Mouse (Mus musculus) neural tube, embryonic 10.5 days (tissue): ENCODE results near the gene Anapc11.
A peak's percentile ranks its signal among the peaks of the same experiment; 100 is the strongest.
"Not testable (repeated sequence)": the region's sequence is repeated elsewhere in the genome, so short reads cannot be mapped to it uniquely, and the experiment has no call there.

Experiments used
- DNase-seq: peaks from one replicate; pipeline ENCODE4 v3.0.0-alpha.2; 2017; ENCODE audit warnings: low spot score; ENCODE audit errors: extremely low spot score

Gene Anapc11

GRCm38 (mm10) chr11:120598283-120598989, at the start of gene Anapc11, which contains the start of gene Alyref:
Anapc11 (plus strand) TSS chr11:120598421.
Alyref (minus strand) TSS chr11:120598365.
- DNase-seq = peak; percentile 92

- DNase-seq = no peak
Measured at GRCm38 (mm10) chr11:120548786-120549167, 49.4 kb upstream of the Anapc11 start.

GRCm38 (mm10) chr11:120549168-120549945, 48.9 kb upstream of the Anapc11 start, which contains the start of gene Mcrip1:
Mcrip1 (minus strand) TSS chr11:120549727.
- DNase-seq = peak; percentile 89

GRCm38 (mm10) chr11:120549986-120550809, 48.0 kb upstream of the Anapc11 start:
- DNase-seq = no peak

DNA sequence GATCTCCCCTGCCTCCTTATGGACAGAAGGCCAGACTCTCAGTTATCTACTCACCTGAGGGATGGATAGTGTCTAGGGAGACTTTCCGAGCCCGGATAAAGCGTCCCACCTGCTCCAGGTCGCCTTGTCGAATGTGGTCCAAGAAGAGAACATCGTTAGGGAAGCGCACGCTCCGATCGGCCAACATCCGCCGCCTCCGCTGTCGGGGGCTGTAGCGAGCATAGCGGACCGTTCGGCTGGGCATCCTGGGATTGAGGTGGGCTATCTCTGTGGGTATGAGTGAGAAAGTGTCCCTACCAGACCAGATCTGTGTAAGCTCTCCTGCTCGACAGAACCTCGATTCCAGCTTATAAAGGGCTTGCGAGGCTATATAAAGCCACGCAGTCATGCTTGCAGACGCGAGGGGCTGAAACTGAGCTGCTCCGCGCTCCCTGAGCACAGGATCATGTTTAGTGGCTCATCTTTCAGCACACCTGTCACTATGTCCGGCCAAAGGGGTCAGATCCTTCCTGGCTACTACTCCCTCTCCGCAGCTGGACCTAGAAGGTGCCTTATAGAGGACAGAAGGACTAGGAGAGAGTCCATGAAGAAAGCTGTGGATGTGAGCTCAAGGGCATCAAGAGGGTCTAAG, 47.3 kb upstream of the Anapc11 start, which contains the start of gene Ppp1r27:
Ppp1r27 (minus strand) TSS at position 323 of the 631 bp plus-strand sequence.
- DNase-seq = no peak

DNA sequence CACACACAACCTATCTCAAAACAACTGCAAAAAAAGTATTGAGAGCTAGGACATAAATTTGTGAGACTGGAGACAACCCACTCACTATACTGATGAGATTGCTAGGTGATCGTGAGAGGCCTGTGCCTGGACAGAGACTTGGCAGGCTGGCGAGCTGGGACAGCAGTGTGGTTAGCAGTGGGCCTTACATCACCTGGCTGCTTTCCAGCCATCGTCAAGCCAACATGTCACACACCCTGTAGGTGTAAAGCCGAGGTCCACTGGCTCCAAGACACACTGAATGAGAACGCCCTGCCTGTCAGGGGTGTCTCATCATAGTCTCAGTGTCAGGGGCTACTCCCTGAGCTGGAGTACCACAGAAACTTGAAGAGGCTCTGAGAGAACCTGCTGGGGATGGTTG, 45.5 kb upstream of the Anapc11 start:
- no peak for DNase-seq

GRCm38 (mm10) chr11:120554834-120555233, 43.4 kb upstream of the Anapc11 start:
- DNase-seq = no peak

GRCm38 (mm10) chr11:120555260-120555659, 43.0 kb upstream of the Anapc11 start:
- no peak for DNase-seq

GRCm38 (mm10) chr11:120558843-120559242, 39.4 kb upstream of the Anapc11 start:
- not testable (repeated sequence) for DNase-seq

GRCm38 (mm10) chr11:120560952-120561728, 37.1 kb upstream of the Anapc11 start:
- DNase-seq = no peak

- DNase-seq = no peak
Measured at GRCm38 (mm10) chr11:120562949-120563348, 35.3 kb upstream of the Anapc11 start.

GRCm38 (mm10) chr11:120565114-120565513, 33.1 kb upstream of the Anapc11 start:
- no peak for DNase-seq

DNA sequence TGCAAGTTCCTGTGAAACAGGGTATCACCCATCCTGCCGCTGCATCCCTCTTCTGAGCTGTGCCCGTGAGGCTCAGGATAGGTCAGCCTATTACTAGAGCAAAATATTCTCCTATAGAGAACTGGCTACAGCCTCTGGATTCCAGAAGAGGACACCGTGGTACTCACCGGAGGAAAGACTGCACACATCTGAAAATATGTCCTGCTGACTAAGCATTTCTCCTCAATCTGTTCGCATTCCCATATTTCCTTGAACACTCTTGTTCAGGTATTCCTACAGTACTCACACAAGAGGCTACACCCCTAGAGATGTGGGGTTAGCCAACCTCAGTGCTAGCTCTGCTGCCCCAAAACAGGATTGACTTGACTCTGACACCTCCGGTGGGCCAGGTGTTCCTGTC, 29.9 kb upstream of the Anapc11 start:
- DNase-seq = no peak

DNA sequence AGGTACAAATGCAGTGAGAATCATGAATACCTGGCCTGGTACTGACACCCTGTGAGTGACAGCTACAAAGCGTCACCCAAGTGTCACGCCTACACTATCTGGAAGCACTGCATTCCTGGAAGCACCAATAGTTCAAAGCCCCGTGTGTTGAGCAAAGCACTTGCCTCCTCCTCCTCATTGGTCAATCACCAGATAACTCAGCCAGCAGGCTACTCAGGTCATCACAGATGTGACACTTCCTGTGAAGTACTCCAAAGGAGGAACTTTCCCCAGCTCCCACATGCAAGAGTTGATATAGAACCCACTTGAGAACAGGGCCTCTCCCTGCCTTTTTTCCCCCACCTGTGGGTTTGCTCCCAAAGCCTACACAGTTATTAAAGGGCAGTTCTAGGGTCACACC, 27.1 kb upstream of the Anapc11 start:
- DNase-seq = no peak

DNA sequence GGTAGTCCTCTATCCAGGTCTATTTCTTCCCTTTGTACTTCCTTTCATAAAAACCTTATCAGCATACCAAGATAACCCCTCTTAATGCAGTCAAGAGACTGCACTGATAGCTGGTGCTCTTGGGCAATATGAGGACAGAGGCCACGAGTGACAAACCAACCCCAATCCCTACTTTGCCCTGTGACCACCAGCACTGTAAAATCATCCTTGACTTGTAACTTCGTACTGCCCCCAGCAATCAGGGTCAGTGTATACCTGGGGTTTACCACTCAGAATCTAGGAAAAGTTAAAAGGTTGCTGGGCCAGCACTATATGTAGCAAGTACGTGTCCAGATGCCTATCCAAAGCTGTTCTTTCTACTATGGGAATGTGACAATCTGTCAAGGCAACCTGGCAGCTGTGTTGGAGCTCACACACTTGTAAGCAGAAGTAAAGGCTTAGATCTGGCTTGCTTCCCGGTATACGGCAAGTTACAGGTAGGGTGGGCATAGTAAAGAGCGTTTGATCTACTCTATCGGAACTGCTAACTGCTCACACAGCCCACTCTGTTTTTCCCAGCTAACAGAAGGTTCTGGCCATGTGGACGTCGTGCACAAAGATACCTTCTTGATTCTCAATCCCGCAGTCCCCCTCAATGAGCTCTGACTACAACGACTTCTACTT, 26.3 kb upstream of the Anapc11 start:
- DNase-seq = no peak

- DNase-seq = no peak
Measured at GRCm38 (mm10) chr11:120572417-120572751, 25.8 kb upstream of the Anapc11 start.

GRCm38 (mm10) chr11:120572752-120573584, 25.3 kb upstream of the Anapc11 start, which contains the start of gene P4hb:
P4hb (minus strand) TSS chr11:120573253.
- DNase-seq = peak; percentile 99

GRCm38 (mm10) chr11:120573585-120574277, 24.5 kb upstream of the Anapc11 start:
- DNase-seq = peak; percentile 38
